Mouse (Mus musculus) intestine, postnatal 0 days (tissue): ENCODE data around the gene Rasa2. TPM values are rescaled to one million over a fixed set of nuclear protein-coding genes. Genes with fewer than 3 reads are reported as not detected.
"Not testable (repeated sequence)": the region's sequence is repeated elsewhere in the genome, so short reads cannot be mapped to it uniquely, and the experiment has no call there.

Source experiments
- ATAC-seq: fragments of 200-750 bp; cut with Nextera tagmentation; 2 replicates; pipeline ENCODE4 v1.8.0; 2017; ENCODE audit warnings: mild to moderate bottlenecking, moderate TSS enrichment, moderate library complexity
- H3K27ac ChIP-seq: fragments of 300-500 bp; sonication (generic); 2 replicates; pipeline ENCODE4 v1.5.1; 2014; ENCODE audit warnings: mild to moderate bottlenecking, low read depth, low read length, moderate library complexity
- H3K27me3 ChIP-seq: fragments of 300-500 bp; sonication (generic); replicated peaks from 2 replicates; pipeline ENCODE4 v1.6.1; 2014; ENCODE audit warnings: low read length, mixed read lengths; ENCODE audit not compliant: control insufficient read depth, insufficient read depth
- H3K36me3 ChIP-seq: fragments of 300-500 bp; sonication (generic); 2 replicates; pipeline ENCODE4 v1.6.1; 2014; ENCODE audit warnings: mild to moderate bottlenecking, moderate library complexity; ENCODE audit not compliant: control insufficient read depth, insufficient read depth
- H3K4me1 ChIP-seq: fragments of 300-500 bp; sonication (generic); replicated peaks from 2 replicates; pipeline ENCODE4 v1.6.1; 2014; ENCODE audit warnings: antibody characterized with exemption, low read length, mixed read lengths; ENCODE audit not compliant: control insufficient read depth, insufficient read depth
- H3K4me2 ChIP-seq: fragments of 300-500 bp; sonication (generic); replicated peaks from 2 replicates; pipeline ENCODE4 v1.6.1; 2014; ENCODE audit warnings: low read depth, mild to moderate bottlenecking, moderate library complexity
- H3K4me3 ChIP-seq: fragments of 300-500 bp; sonication (generic); 2 replicates; pipeline ENCODE4 v1.5.1; 2014; ENCODE audit warnings: low read depth, low read length
- H3K9ac ChIP-seq: fragments of 300-500 bp; sonication (generic); 2 replicates; pipeline ENCODE4 v1.6.1; 2014; ENCODE audit warnings: mild to moderate bottlenecking, low read depth, low read length
- H3K9me3 ChIP-seq: fragments of 300-500 bp; sonication (generic); 2 replicates; pipeline ENCODE4 v1.6.1; 2016; ENCODE audit warnings: mixed run types; ENCODE audit not compliant: control insufficient read depth
- CTCF ChIP-seq: sonication (generic); IDR thresholded peaks from 2 replicates; pipeline ENCODE4 v1.5.1; 2016; ENCODE audit warnings: low read depth, mild to moderate bottlenecking, control low read depth, antibody characterized with exemption, moderate library complexity
- WGBS: fragments of 180-500 bp; shearing (Covaris S2); extraction: QIAGEN DNeasy Blood & Tissue Kit; methylation state at CpG from one replicate; pipeline ENCODE4 v1.1.7; 2014; 5-methylcytosine and 5-hydroxymethylcytosine counted together
- polyA plus RNA-seq: library from polyadenylated mRNA; unstranded; fragments of >200 nt; fragmentation: Nextera tagmentation; extraction: Ambion mirVana; gene quantifications from 2 replicates; pipeline ENCODE4 v1.2.1, GENCODE M21; 2015

Rasa2 gene
- polyA plus RNA-seq, 1 experiment from 2014 or later = 16.2 TPM

DNA sequence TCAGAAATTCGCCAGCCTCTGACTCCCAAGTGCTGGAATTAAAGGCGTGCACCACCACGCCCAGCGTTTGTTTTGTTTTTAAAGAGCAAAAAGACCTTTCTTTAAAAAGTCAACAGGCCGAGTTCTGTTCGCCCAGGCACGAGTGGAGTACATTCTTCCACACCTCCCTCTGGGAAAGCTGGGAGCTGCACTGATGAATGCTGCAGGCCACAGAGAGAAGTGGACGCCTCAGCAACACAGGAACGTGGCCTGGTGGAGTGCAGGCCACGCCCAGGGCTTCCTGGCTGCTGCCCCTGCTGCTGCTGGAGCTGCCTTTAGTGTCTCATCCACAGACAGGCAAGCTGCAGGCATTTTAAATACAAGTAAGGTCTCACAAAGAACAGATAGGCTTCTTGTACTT is 92.5 kb downstream of the Rasa2 start:
- ATAC-seq = no peak
- Histone ChIP-seq H3K4me3 (no peak overlapping the region), H3K9ac (no peak overlapping the region), H3K4me1 (no peaks in the 10 kb centered on the region), H3K36me3 (peaks cover 14% of the 10 kb centered on the region), H3K4me2 (no peak overlapping the region), H3K9me3 (no peaks in the 10 kb centered on the region), H3K27me3 (no peaks in the 10 kb centered on the region), H3K27ac (no peak overlapping the region)
- WGBS = 58% methylated on average over 10 of the region's 10 CpGs
- TF ChIP-seq CTCF = no peak

DNA sequence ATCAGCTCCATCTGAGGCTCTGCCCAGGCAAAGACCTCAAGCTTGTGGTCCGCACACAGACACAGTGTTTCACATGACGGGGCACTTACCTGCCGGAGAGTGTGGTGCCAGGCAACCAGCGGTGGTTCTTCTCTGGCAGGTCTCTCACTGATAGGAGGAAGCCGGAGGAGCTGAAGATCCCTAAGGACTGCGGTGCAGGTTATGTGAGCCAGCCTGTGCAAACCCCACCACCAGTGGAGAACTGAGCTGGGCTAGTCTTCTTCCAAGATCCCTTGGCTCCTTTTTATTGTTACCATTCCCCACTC is 93.8 kb downstream of the Rasa2 start:
- no peak for ATAC-seq
- no peaks in the 10 kb centered on the region for H3K27me3 ChIP-seq
- TF ChIP-seq CTCF = no peak
- no peaks in the 10 kb centered on the region for H3K9me3 ChIP-seq
- no peaks in the 10 kb centered on the region for H3K4me1 ChIP-seq
- H3K4me3 ChIP-seq = no peak overlapping the region
- no peak overlapping the region for H3K9ac ChIP-seq
- H3K36me3 ChIP-seq = peaks cover 8% of the 10 kb centered on the region
- H3K4me2 ChIP-seq = no peak overlapping the region
- 91% methylated on average over 6 of the region's 6 CpGs for WGBS
- no peak overlapping the region for H3K27ac ChIP-seq

DNA sequence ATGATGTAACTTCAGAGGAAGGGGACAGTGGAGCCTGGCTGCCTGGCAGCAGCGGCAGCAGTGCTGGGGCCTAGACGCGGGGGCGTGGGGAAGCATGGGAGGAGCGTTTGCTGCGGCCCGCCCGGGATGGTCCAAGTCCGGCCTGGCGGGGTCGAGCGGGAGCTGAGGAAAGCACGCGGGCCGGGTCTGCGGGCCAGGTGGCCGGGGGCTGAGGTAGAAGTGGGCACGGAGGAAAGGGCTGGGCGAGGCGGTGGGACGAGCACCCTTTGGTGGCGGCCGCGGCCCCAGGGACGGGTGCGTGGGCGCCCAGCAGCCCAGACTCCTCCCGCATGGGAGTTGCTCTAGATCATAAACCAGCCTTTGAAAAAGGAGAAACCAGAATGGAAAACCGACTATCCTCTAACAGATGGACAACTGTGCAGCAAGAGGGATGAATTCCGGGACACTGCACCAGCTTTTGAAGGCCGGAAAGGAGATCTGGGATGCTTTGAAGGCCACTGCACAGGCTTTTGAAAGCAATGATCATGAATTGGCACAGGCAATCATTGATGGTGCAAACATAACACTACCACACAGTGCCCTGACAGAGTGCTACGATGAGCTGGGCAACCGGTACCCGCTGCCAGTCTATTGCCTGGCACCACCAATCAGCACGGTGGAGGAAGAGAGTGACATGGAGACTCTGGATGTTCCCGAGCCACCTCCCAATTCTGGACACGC is 94.4 kb downstream of the Rasa2 start:
- H3K27ac ChIP-seq = 0 out of 2 replicates have a peak overlapping the region, but pooled peaks have one; percentile 41
- H3K36me3 ChIP-seq = peaks cover 7% of the 10 kb centered on the region
- no peaks in the 10 kb centered on the region for H3K4me1 ChIP-seq
- peak overlapping the region; percentile 48 for H3K9ac ChIP-seq
- H3K9me3 ChIP-seq = no peaks in the 10 kb centered on the region
- 19% methylated on average over 37 of the region's 37 CpGs for WGBS
- peak; percentile 62 for ATAC-seq
- peak overlapping the region; percentile 83 for H3K4me2 ChIP-seq
- peak overlapping the region; percentile 44 for H3K4me3 ChIP-seq
- H3K27me3 ChIP-seq = no peaks in the 10 kb centered on the region
- no peak for TF ChIP-seq CTCF

DNA sequence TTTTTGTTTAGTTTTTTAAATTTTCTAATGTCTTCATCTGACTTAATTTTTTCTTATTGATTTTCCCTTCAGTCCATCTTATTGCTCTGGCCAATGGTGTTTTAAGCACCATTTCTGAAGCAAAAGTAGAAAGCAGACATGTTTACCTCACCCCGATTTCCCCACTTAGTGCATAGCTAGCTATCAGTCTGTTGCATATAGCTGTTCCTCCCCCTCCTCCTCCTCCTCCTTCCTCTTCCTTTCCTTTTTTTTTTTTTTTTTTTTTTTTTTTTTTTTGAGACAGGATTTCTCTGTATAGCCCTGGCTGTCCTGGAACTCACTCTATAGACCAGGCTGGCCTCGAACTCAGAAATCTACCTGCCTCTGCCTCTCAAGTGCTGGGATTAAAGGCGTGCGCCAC is 95.3 kb downstream of the Rasa2 start:
- not testable (repeated sequence) for H3K27ac ChIP-seq, H3K4me1 ChIP-seq, ATAC-seq, H3K36me3 ChIP-seq, H3K27me3 ChIP-seq, H3K9ac ChIP-seq, H3K9me3 ChIP-seq, H3K4me3 ChIP-seq, H3K4me2 ChIP-seq
- WGBS = 92% methylated on average over 4 of the region's 4 CpGs

DNA sequence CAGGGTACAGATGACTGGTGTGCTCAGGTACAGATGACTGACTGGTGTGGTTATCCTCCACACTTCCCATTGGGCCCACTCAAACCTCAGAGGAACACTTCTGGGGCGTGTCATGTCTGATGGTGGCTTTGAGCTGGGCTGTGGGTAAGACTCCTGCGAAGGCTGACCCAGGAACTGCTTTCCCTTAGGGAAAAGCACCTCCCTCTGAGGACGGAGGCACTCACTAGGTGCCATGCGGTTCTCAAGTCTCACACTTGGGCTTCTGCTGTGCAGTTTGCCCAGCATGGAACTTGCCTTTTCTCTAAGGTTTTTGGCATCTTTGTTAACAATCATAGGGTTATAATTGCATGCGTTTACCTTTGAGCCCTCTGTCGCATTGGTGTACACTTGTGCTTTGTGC is 96.0 kb downstream of the Rasa2 start:
- TF ChIP-seq CTCF = no peak

DNA sequence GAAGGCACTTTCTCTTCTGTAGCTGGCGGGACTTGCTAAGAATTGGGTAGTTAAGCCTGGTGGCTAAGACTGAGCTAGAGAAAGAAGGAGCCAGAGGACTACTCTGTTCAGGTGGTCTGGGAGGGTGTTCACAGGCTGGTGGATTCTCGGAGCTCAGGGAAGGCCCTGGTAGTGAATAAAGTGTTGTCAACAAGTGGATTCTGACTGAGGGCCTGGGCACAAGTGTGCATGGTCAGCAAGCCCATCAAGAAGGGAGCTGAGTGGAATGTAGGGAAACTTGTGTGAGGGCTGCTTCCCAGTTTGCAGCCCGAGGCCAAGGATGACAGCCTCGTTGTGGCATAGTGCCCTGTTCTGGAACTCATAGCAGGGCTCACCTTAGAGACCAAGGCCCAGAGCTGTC is 97.2 kb downstream of the Rasa2 start:
- no peaks in the 10 kb centered on the region for H3K27me3 ChIP-seq
- no peaks in the 10 kb centered on the region for H3K36me3 ChIP-seq
- no peak overlapping the region for H3K27ac ChIP-seq
- 90% methylated on average over 4 of the region's 4 CpGs for WGBS
- H3K4me3 ChIP-seq = no peak overlapping the region
- TF ChIP-seq CTCF = no peak
- H3K4me1 ChIP-seq = peaks cover 3% of the 10 kb centered on the region; the same call in 1 of the 2 replicates
- H3K9me3 ChIP-seq = no peaks in the 10 kb centered on the region
- H3K9ac ChIP-seq = no peak overlapping the region
- ATAC-seq = no peak
- H3K4me2 ChIP-seq = no peak overlapping the region

More for the DNA sequence above, 96.0 kb downstream of the Rasa2 start:
- H3K27ac ChIP-seq = no peak overlapping the region
- no peaks in the 10 kb centered on the region for H3K27me3 ChIP-seq
- H3K4me1 ChIP-seq = peaks cover 3% of the 10 kb centered on the region; the same call in 1 of the 2 replicates
- no peaks in the 10 kb centered on the region for H3K9me3 ChIP-seq
- no peaks in the 10 kb centered on the region for H3K36me3 ChIP-seq
- 86% methylated on average over 6 of the region's 6 CpGs for WGBS
- no peak overlapping the region for H3K4me2 ChIP-seq
- no peak overlapping the region for H3K4me3 ChIP-seq
- H3K9ac ChIP-seq = no peak overlapping the region
- ATAC-seq = no peak
